Mouse (Mus musculus) liver, postnatal 0 days (tissue): ENCODE measurements around the gene Zbtb32.

Experiments
- CTCF ChIP-seq: sonication (generic); IDR thresholded peaks from 2 replicates; pipeline ENCODE4 v1.5.1; 2016; ENCODE audit warnings: antibody characterized with exemption, low read depth
- EP300 ChIP-seq: IDR thresholded peaks from 2 replicates; pipeline ENCODE4 v1.6.1; 2016; ENCODE audit warnings: antibody characterized with exemption, low read depth, mild to moderate bottlenecking

GRCm38 (mm10) chr7:30559443-30559954, 39.2 kb downstream of the Zbtb32 start, which contains the start of gene Lin37:
- TF ChIP-seq EP300 (no peak), CTCF (no peak)
